Mouse (Mus musculus) embryo, embryonic 11.5 days (tissue): ENCODE data around the gene Gm6217.
"Not testable (repeated sequence)": the region's sequence is repeated elsewhere in the genome, so short reads cannot be mapped to it uniquely, and the experiment has no call there.

Experiments
- DNase-seq: peaks from one replicate; pipeline ENCODE4 v3.0.0-alpha.2; 2012; ENCODE audit warnings: low read depth, low spot score

Gm6217 gene

DNA sequence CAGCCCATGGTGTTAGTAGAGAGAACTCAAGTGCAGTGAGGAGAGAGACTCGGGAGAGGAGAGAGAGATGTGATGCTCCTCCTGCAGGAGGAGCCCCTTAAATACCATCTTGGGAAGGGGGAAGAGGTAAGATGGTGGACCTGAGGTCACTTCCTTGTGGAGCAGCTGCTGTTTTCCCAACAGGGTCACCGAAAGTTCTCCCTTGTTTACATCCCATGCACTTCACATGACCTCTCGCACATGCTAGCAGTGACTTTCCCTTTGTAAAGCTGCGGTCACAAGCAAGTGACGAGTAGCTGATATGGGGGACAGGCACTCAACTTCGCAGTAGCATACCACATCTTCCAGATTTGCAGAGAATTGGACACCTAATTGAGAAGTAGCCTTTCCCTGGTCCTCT lies at the start of gene Gm6217:
Gm6217 (minus strand) TSS at position 74 of the 400 bp plus-strand sequence.
- not testable (repeated sequence) for DNase-seq

- DNase-seq, result no peak
Observed at GRCm38 (mm10) chr1:82977840-82978239, 46.6 kb upstream of the Gm6217 start.

GRCm38 (mm10) chr1:82975750-82976149 lies 44.6 kb upstream of the Gm6217 start:
- DNase-seq, result no peak

- DNase-seq, result no peak
Observed at GRCm38 (mm10) chr1:82974342-82974741, 43.1 kb upstream of the Gm6217 start.

DNA sequence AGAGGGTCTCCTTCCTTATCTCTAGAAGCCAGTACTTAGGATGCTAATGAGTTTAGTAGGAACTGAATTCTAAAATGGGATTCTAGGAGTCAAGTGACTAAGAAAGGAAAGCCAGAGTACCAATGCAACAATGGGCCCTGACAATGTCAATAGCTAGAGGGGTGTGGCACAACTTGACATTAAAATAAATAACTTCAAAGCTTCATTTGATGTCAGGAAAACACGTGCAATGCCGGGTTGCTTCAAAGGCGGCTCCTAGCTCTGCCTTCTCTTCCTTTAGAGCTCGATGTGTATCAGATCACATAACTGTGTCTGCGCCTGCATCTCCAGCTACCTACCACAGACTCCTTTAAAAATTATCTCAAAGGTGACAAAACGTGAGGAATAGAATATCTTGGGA lies 42.7 kb upstream of the Gm6217 start:
- DNase-seq, result no peak

GRCm38 (mm10) chr1:82973244-82973643 lies 42.0 kb upstream of the Gm6217 start:
- no peak for DNase-seq

GRCm38 (mm10) chr1:82972046-82972445 lies 40.8 kb upstream of the Gm6217 start:
- no peak for DNase-seq

- DNase-seq, result no peak
Observed at GRCm38 (mm10) chr1:82966413-82966812, 35.2 kb upstream of the Gm6217 start.

- DNase-seq, result no peak
Observed at GRCm38 (mm10) chr1:82959870-82960385, 28.7 kb upstream of the Gm6217 start, which contains the start of gene Gm47955. Gene Gm47955, plus strand, starts transcription at chr1:82960286.

DNA sequence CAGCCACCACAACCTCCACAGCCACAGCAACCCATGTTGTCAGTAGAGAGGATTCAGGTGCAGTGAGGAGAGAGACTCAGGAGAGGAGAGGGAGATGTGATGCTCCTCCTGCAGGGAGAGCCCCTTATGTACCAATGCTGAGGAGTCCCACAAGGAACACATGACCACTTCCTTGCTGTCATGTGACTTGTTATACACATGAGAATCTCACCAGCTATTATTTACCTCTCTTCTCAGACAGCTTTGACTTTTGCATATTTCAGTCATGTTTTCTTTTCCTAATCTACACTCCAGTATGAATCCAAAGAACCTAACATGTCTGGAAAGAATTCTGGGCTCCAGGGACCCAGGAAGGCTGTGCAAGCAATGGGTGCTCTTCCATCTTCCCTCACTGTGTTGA lies 24.7 kb upstream of the Gm6217 start, which contains the start of gene Gm7544:
Gm7544 (minus strand) TSS at position 101 of the 400 bp plus-strand sequence.
- not testable (repeated sequence) for DNase-seq

DNA sequence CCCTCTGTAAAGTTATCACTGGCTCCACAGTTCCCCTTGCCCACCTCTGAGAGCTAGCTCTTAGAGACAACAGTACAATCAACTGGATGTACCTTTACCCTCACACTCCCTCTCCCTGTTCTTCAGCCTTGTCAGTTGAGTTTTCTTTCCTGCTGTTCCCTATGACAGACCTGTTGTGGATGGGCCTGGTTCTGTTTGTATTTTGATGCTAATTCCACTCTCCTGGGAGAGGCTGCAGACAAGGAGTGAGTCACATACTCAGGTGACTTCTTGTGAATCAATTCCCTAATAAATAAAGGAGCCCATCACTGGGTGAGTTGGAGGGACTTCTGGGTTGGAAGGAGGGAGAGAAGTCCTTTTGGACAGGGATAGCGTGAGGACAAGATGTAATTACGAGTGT lies 17.4 kb upstream of the Gm6217 start:
- no peak for DNase-seq

GRCm38 (mm10) chr1:82946029-82946428 lies 14.8 kb upstream of the Gm6217 start:
- DNase-seq, result not testable (repeated sequence)

DNA sequence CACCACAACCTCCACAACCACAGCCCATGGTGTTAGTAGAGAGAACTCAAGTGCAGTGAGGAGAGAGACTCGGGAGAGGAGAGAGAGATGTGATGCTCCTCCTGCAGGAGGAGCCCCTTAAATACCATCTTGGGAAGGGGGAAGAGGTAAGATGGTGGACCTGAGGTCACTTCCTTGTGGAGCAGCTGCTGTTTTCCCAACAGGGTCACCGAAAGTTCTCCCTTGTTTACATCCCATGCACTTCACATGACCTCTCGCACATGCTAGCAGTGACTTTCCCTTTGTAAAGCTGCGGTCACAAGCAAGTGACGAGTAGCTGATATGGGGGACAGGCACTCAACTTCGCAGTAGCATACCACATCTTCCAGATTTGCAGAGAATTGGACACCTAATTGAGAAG lies 12.1 kb upstream of the Gm6217 start, which contains the start of gene A030003K21Rik:
A030003K21Rik (minus strand) TSS at position 94 of the 400 bp plus-strand sequence.
- not testable (repeated sequence) for DNase-seq

- DNase-seq, result not testable (repeated sequence)
Observed at GRCm38 (mm10) chr1:82942505-82942904, 11.3 kb upstream of the Gm6217 start.

DNA sequence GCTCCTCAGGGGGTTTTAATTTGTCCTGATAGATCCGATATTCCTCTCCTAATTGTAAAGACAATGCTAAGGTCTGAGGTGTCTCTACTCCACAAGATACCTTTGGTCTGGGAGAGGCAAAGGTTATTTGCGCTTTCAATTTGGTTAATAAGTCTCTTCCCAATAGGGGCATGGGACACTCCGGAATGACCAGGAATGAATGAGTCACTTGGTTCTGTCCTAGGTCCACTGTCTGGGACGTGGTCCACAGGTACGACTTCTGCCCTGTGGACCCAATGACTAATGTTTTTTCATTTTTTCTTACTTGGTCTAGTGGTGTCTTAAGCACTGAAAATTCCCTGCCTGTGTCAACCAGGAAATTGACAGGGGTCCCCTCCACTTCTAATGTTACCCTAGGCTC lies 7.5 kb upstream of the Gm6217 start:
- no peak for DNase-seq

DNA sequence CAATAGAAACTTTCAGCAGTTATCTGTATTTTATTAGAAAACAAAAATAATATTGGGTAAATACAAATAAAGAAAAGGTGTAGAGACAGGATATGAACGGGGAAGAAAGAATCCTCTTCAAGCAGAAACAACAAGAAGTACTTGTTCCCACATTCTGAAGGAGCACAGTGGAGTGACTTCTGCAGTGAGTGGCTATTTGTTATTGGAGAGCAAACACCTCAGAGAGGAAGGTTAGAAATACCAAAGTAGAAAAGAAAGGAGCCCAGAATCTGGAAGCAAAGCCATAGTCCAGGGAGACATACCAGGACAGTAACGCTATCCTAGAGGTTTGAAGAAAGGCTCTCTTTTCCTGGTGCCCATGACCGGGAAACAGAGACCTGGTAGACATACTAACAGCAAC lies 641 bp downstream of the Gm6217 start:
- not testable (repeated sequence) for DNase-seq

GRCm38 (mm10) chr1:82924650-82925049 lies 6.5 kb downstream of the Gm6217 start, which contains the start of gene A030014E15Rik:
Gene A030014E15Rik, plus strand, starts transcription at chr1:82924917.
- DNase-seq, result no peak

DNA sequence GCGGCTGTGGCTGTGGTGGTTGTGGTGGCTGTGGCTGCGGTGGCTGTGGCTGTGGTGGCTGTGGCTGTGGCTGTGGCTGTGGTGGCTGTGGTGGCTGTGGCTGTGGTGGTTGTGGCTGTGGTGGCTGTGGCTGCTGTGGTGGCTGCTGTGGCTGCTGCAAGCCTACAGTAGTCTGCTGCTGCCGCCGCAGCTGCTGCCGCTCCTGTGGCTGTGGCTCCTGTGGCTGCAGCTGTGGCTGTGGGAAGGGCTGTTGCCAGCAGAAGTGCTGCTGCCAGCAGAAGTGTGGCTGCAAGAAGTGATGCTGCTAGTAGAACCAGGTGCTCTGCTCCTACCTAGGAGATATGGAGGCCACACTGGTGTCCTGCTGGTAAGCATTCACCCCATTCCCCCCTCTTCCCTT lies 17.8 kb downstream of the Gm6217 start:
- DNase-seq, result not testable (repeated sequence)

DNA sequence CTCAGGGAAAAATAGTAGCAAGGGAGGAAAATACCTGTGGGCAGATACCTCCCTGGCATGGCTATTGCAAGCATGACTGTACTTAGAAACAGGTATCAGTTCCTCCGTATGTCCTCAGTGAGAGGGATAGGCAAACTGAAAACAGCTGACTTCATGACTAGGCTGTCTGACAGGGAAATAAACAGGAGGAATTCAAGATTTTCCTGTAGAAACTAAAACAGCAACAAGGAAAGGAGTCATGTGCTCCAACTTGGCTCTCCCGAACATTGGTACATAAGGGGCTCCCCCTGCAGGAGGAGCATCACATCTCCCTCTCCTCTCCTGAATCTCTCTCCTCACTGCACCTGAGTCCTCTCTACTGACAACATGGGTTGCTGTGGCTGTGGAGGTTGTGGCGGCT lies 18.2 kb downstream of the Gm6217 start, which contains the start of gene A030005L19Rik:
A030005L19Rik (plus strand) TSS at position 301 of the 400 bp plus-strand sequence.
- no peak for DNase-seq

- DNase-seq, result no peak
Observed at GRCm38 (mm10) chr1:82905886-82906285, 25.3 kb downstream of the Gm6217 start.

DNA sequence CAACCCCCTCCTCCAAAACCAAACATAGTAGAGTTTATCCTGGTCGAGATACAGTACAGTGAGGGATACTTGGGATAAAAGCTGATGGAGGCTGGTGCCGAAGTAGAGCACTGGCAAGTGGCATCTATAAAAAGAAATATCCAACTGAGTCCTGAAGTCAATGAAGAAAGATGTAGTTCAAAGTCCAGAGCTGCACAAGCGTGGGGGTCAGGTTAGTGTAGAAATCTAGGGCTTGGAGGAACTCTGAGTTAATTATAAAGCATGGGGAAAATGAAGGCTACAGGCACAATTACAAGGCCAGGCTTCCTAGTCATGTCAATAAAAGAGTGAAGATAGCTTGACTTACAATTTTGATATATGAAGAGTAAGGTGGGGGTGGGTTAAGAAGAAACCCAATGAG lies 30.0 kb downstream of the Gm6217 start:
- no peak for DNase-seq

- DNase-seq, result no peak
Observed at GRCm38 (mm10) chr1:82900567-82900966, 30.6 kb downstream of the Gm6217 start.

DNA sequence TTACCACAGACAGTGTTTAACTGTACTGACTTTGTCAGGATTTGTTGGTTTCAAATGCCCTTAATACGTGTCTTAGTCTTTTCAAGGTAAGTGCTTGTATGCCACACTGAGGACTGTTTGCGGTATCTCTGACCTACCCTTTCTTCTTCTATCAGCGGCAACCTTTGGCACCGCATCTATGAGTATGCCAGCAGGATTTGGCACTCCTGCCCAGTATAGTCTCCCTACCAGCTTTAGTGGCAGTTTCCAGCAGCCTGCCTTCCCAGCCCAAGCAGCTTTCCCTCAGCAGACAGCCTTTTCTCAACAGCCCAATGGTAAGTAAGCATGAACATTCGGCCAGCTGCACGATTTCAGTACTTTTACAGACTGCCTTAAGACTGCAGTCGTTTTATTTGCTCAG lies 37.9 kb downstream of the Gm6217 start:
- DNase-seq, result no peak
